Mouse (Mus musculus) stomach, embryonic 16.5 days (tissue): ENCODE results near the gene Mcm6. TPM values are rescaled to one million over a fixed set of nuclear protein-coding genes. Genes with fewer than 3 reads are reported as not detected.

Experiments
- ATAC-seq: fragments of 200-750 bp; cut with Nextera tagmentation; 2 replicates; pipeline ENCODE4 v1.8.0; 2017; ENCODE audit warnings: moderate number of reproducible peaks, moderate TSS enrichment; ENCODE audit not compliant: insufficient read depth, low FRiP score
- H3K27ac ChIP-seq: fragments of 300-500 bp; sonication (generic); 2 replicates; pipeline ENCODE4 v1.5.1; 2014; ENCODE audit warnings: low read length
- H3K27me3 ChIP-seq: fragments of 300-500 bp; sonication (generic); 2 replicates; pipeline ENCODE4 v1.6.1; 2014; ENCODE audit warnings: low read length, control low read depth, mixed read lengths; ENCODE audit not compliant: control insufficient read depth, insufficient read depth
- H3K36me3 ChIP-seq: fragments of 300-500 bp; sonication (generic); 2 replicates; pipeline ENCODE4 v1.6.1; 2014; ENCODE audit warnings: low read length; ENCODE audit not compliant: control insufficient read depth, insufficient read depth
- H3K4me1 ChIP-seq: fragments of 300-500 bp; sonication (generic); 2 replicates; pipeline ENCODE4 v1.6.1; 2014; ENCODE audit warnings: low read length, control low read depth, mixed read lengths; ENCODE audit not compliant: control insufficient read depth, insufficient read depth
- H3K4me2 ChIP-seq: fragments of 300-500 bp; sonication (generic); 2 replicates; pipeline ENCODE4 v1.6.1; 2014; ENCODE audit warnings: low read depth, low read length, mixed read lengths
- H3K4me3 ChIP-seq: fragments of 300-500 bp; sonication (generic); replicated peaks from 2 replicates; pipeline ENCODE4 v1.5.1; 2014; ENCODE audit warnings: mild to moderate bottlenecking, low read length
- H3K9ac ChIP-seq: fragments of 300-500 bp; sonication (generic); 2 replicates; pipeline ENCODE4 v1.6.1; 2014; ENCODE audit warnings: low read length
- H3K9me3 ChIP-seq: fragments of 300-500 bp; sonication (generic); replicated peaks from 2 replicates; pipeline ENCODE4 v1.6.1; 2016; ENCODE audit warnings: low read length, control low read depth; ENCODE audit not compliant: control insufficient read depth
- WGBS: fragments of 180-500 bp; shearing (Covaris S2); extraction: QIAGEN DNeasy Blood & Tissue Kit; methylation state at CpG from one replicate; pipeline ENCODE4 v1.1.7; 2014; 5-methylcytosine and 5-hydroxymethylcytosine counted together
- polyA plus RNA-seq: library from polyadenylated mRNA; unstranded; fragments of >200 nt; fragmentation: Nextera tagmentation; extraction: Ambion mirVana; gene quantifications from 2 replicates; pipeline ENCODE4 v1.2.1, GENCODE M21; 2015

Mcm6 gene
- 197 and 200 TPM in 2 replicates for polyA plus RNA-seq

DNA sequence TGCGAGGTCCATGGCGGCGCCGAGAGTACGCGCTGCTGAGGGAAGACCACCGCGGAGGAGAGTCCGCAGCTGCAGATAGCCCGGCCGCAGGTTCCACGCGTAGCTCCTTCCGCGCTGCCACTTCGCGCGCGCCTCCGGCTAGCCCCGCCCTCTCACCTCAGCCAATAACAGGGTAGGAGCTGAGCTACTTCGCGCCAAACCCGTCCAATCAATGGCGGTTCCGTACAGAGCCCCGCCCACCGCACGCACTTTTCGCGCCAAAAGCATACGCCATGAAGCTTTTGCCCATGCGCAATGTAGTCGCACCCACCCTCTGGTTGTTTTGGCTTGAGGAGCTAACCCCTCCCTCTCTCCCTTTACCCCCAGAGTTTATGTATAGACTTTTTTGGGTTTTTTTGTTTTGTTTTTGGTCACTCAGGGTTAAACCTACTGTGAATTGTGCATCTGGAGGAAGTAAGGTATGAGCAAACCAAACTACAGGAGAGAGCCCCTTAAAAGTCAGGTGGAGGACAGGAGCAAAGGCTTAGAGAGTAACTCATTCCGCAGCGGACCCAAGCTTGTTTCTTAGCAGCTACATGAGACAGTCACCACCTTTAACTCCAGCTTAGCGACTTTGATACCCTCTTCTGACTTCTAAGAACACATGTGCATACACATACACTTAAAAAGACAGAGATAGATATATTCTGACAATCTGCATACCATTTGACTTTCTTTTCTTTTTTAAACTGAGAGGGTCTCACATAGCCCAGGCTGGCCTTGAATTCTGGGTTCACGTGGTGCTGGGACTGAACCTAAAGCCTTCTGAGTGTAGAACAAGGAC lies at the start of gene Mcm6:
TSS of gene Mcm6 (minus strand) at position 111 of the 823 bp plus-strand sequence.
- H3K27me3 ChIP-seq: no peaks in the 10 kb centered on the region
- 2% methylated on average over 38 of the region's 38 CpGs for WGBS

DNA sequence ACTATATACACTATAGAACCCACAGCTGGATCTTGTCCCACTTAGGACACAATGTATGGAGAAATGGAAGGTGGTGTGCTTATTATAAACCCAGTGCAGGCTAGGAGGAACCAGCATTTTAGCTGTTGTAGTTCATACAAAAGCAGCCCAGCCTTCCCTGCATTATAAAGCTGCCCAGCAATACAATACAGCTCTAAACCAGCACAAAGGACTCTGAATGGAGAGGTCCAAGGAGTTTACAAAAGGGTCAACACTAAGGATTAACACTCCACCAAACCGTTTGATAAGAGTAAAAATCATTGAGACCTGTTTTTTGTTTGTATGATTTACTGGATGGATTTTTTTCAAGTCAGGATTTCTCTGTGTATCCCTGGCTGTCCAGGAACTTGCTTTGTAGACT lies 47.4 kb upstream of the Mcm6 start:
- peaks cover 10% of the 10 kb centered on the region; the same call in 1 of the 2 replicates for H3K36me3 ChIP-seq
- no peak; the same call in 1 of the 2 replicates for ATAC-seq
- no peaks in the 10 kb centered on the region for H3K27me3 ChIP-seq
- no peak overlapping the region for H3K27ac ChIP-seq
- no peak overlapping the region for H3K9ac ChIP-seq
- H3K4me3 ChIP-seq: no peak overlapping the region
- 40% methylated on average over 1 of the region's 1 CpGs for WGBS
- no peaks in the 10 kb centered on the region for H3K9me3 ChIP-seq
- peaks cover 5% of the 10 kb centered on the region; the same call in 1 of the 2 replicates for H3K4me1 ChIP-seq
- H3K4me2 ChIP-seq: no peak overlapping the region

More for the DNA sequence above, at the start of gene Mcm6:
- peak within 1 kb of the TSS; percentile 82 for H3K4me3 ChIP-seq
- H3K9me3 ChIP-seq: no peaks in the 10 kb centered on the region
- H3K4me2 ChIP-seq: peak within 1 kb of the TSS; percentile 55
- peaks cover 26% of the 10 kb centered on the region; the same call in 1 of the 2 replicates for H3K4me1 ChIP-seq
- H3K9ac ChIP-seq: peak within 1 kb of the TSS; percentile 89
- peaks cover 7% of the 10 kb centered on the region; the same call in 1 of the 2 replicates for H3K36me3 ChIP-seq
- ATAC-seq: peak; percentile 97
- peak within 1 kb of the TSS; percentile 95 for H3K27ac ChIP-seq

DNA sequence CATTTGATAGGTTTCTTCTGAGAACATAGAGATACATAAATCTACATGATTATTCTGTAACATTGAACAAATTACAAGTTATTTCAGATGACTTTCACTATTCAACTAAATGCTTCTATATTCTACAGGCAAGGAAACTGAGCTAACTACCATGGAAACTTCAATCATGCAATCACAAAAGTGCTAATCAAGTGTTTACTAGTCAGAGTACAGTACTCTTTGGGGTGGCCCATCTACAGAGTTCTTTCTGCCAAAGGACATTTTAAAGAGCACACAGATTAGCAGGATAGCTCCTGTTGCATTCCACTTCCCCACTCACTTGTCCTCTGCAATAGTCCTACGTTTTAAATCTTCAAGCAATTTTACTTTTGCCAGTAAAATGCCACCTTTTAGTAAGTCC lies 46.2 kb upstream of the Mcm6 start:
- WGBS: 65% methylated on average over 1 of the region's 1 CpGs
- Histone ChIP-seq H3K36me3 (peaks cover 5% of the 10 kb centered on the region; the same call in 1 of the 2 replicates), H3K4me1 (peaks cover 8% of the 10 kb centered on the region), H3K4me3 (no peak overlapping the region), H3K27ac (no peak overlapping the region), H3K27me3 (no peaks in the 10 kb centered on the region), H3K9me3 (no peaks in the 10 kb centered on the region), H3K4me2 (no peak overlapping the region), H3K9ac (no peak overlapping the region)
- no peak for ATAC-seq

- ATAC-seq: peak; percentile 33; the same call in 1 of the 2 replicates
- Histone ChIP-seq H3K4me3 (no peak overlapping the region), H3K4me2 (no peak overlapping the region), H3K9ac (no peak overlapping the region), H3K27ac (peak overlapping the region; percentile 49; the same call in 1 of the 2 replicates), H3K9me3 (no peaks in the 10 kb centered on the region), H3K4me1 (peaks cover 8% of the 10 kb centered on the region), H3K36me3 (peaks cover 4% of the 10 kb centered on the region; the same call in 1 of the 2 replicates), H3K27me3 (no peaks in the 10 kb centered on the region)
- 57% methylated on average over 2 of the region's 2 CpGs for WGBS
Measured at GRCm38 (mm10) chr1:128405041-128405481, 45.6 kb upstream of the Mcm6 start.

DNA sequence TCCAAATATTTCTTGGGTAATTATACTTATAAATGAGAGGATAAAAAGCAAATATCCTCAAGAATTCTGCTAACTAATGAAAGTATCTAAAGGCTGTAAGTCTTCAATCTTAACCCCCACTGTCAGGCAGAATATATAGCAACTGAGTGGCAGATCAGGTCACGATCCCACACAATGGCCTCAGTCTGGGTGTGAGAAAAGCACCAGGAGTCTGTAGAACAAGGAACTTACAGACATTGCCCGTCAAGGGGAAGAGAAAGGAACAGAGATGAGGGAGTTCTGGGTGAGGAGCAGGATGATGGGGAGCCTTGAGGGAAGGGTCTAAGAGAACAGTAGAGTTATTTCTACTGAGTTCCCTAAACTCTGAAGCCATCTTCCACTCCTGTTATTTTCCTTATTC lies 41.5 kb upstream of the Mcm6 start:
- Histone ChIP-seq H3K36me3 (peaks cover 4% of the 10 kb centered on the region; the same call in 1 of the 2 replicates), H3K9me3 (no peaks in the 10 kb centered on the region), H3K27me3 (no peaks in the 10 kb centered on the region), H3K4me2 (no peak overlapping the region), H3K9ac (no peak overlapping the region), H3K27ac (peak overlapping the region; percentile 55; the same call in 1 of the 2 replicates), H3K4me1 (peaks cover 8% of the 10 kb centered on the region), H3K4me3 (no peak overlapping the region)
- WGBS: 49% methylated on average over 2 of the region's 2 CpGs
- no peak for ATAC-seq

DNA sequence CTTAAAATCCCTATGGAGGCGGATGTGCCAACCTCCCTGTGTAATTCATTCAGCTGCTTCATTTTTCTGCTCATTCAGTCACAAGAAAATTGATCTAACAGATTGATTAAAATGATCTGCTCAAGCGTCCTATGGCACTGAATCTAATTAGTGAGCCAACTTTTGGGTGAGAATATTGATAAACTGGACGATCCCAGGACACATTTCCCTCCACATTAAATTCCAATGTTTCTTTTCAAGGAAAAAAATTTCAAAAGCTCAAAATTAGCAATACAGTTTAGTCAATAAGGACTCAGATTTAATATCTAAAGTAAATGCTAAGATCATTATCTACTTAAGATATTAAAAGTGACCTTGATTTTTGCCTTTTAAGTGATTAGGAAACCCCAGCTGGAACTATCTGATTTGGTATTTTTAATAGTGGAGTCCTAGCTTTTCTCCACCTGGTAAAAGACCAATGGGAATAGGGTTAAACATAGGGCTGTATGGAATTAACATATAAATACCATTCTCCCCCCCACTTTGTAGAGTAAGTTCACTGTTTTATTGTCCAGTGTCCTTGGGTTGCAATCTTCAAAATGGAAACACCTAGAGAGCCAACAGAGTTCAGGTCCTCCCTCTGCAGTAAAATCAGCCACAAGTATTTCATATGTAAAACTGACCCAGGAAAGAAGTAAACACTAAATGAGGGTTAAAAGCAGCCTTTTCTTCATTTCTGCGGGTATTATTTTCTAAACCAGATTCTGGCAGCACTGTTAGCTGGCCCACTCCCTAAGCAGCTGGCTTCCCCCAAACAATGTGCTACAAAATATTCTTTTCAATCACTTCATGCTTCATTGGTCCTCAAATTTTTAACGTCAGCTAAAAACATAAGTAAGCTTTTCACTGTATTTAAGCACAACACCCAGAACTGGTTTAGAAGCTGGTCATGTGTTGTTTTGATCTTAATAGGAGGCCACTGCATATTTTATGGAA lies 40.8 kb upstream of the Mcm6 start:
- no peaks in the 10 kb centered on the region for H3K27me3 ChIP-seq
- no peaks in the 10 kb centered on the region for H3K9me3 ChIP-seq
- 68% methylated on average over 5 of the region's 5 CpGs for WGBS
- no peak for ATAC-seq
- no peak overlapping the region for H3K4me3 ChIP-seq
- H3K36me3 ChIP-seq: peaks cover 4% of the 10 kb centered on the region; the same call in 1 of the 2 replicates
- no peak overlapping the region for H3K27ac ChIP-seq
- H3K9ac ChIP-seq: no peak overlapping the region
- no peak overlapping the region for H3K4me2 ChIP-seq
- H3K4me1 ChIP-seq: peaks cover 8% of the 10 kb centered on the region

DNA sequence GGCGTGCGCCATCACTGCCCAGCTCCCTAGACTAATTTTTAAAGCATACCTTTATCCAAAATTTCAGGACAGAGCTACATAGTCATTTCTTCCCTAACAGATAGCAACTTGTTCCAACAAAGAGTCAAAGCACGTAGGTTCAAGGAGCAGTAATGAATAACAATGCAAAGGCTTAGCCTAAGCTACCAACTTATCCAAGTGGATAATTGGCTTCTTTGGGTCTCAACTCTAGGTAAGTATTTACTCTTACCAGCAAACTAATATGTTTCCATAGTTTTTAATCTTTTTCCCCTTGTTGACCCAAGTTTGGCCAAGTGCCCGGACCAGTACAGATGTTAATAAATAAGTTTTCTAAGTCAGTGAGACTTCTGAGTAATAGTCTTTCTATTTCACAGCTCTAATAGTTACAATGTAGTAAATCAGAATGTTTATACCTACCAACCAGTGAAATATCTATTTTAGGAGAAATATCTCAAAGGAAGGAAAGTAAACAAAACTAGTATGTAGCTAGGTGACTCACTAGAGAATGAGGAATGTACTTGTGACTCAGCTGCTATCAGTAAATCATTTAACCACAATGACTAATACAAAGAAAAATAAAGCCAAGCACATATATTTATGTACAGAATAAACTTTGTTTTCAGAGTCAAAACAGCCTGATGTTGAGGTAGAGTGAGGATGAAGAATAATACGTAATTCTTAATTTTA lies 39.4 kb upstream of the Mcm6 start:
- no peak overlapping the region for H3K9ac ChIP-seq
- no peaks in the 10 kb centered on the region for H3K27me3 ChIP-seq
- peaks cover 4% of the 10 kb centered on the region; the same call in 1 of the 2 replicates for H3K36me3 ChIP-seq
- ATAC-seq: peak; percentile 79; the same call in 1 of the 2 replicates
- no peak overlapping the region for H3K4me3 ChIP-seq
- WGBS: 60% methylated on average over 5 of the region's 5 CpGs
- peak overlapping the region; percentile 25; the same call in 1 of the 2 replicates for H3K27ac ChIP-seq
- no peak overlapping the region for H3K4me2 ChIP-seq
- H3K9me3 ChIP-seq: no peaks in the 10 kb centered on the region
- H3K4me1 ChIP-seq: peaks cover 3% of the 10 kb centered on the region

DNA sequence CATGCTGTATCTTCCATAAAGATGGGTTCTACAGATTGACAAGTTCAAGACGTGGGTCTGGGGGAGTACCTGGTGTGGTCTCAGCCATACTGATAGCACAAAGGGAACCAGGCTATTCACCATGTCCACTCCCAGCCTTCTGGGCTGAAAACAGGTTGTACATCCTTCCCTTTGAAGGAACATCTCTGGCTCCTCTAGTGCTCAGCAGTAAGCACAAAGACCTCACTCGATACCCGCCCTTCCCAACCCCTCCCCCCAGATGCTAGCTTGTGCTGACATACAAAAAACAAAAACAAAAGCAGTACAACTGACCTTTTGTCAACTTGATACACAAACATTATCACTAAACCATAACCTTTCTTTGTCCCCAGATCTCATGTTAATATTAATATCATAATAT lies 35.2 kb upstream of the Mcm6 start:
- Histone ChIP-seq H3K4me1 (no peaks in the 10 kb centered on the region), H3K9ac (no peak overlapping the region), H3K27ac (no peak overlapping the region), H3K36me3 (no peaks in the 10 kb centered on the region; the same call in 1 of the 2 replicates), H3K27me3 (no peaks in the 10 kb centered on the region), H3K9me3 (no peaks in the 10 kb centered on the region), H3K4me3 (no peak overlapping the region), H3K4me2 (no peak overlapping the region)
- ATAC-seq: no peak
- 90% methylated on average over 3 of the region's 3 CpGs for WGBS
